Mouse (Mus musculus): Measurements from ENCODE around the gene Lypd3.
A peak's percentile ranks its signal among the peaks of the same experiment; 100 is the strongest.

GRCm38 (mm10) chr7:24591735-24592134 lies 44.6 kb upstream of the Lypd3 start:
- TF ChIP-seq MEF2A (IDR thresholded peaks at IDR 0.05; ENCODE audit: extremely low read depth, insufficient replicate concordance, low read depth, low read length, poor library complexity, severe bottlenecking) (no peak), GABPA (IDR thresholded peaks at IDR 0.05; ENCODE audit: low read depth, low read length) (no peak), POLR2A (IDR thresholded peaks at IDR 0.05; ENCODE audit: control insufficient read depth in 1 of 2, insufficient read depth in 1 of 2, low read depth in 1 of 2, low read length in 2 of 2, poor library complexity in 1 of 2) (no peak), ZMIZ1 (IDR thresholded peaks at IDR 0.05; ENCODE audit: low read depth, low read length) (no peak), MAX (IDR thresholded peaks at IDR 0.05; ENCODE audit: low read length) (no peak), CTCF (IDR thresholded peaks at IDR 0.05 in 2 of 3, conservative IDR thresholded peaks at IDR 0.05 in 1 of 3; ENCODE audit: control insufficient read depth in 1 of 3, insufficient read depth in 1 of 3, low read depth in 2 of 3, low read length in 3 of 3, poor library complexity in 1 of 3, severe bottlenecking in 1 of 3) (peak in 1 of 3 experiments; percentile 47; a peak in 3 of 6 replicates), ELF1 (IDR thresholded peaks at IDR 0.05; ENCODE audit: low read depth, low read length) (no peak), HCFC1 (IDR thresholded peaks at IDR 0.05; ENCODE audit: low read depth, low read length) (no peak), ZC3H11A (IDR thresholded peaks at IDR 0.05; ENCODE audit: low read depth, low read length) (peak; percentile 12; the same call in 1 of the 2 replicates), CHD1 (IDR thresholded peaks at IDR 0.05; ENCODE audit: low read depth, low read length) (no peak), MYC (IDR thresholded peaks at IDR 0.05; ENCODE audit: low read depth, low read length) (no peak), EP300 (IDR thresholded peaks at IDR 0.05; ENCODE audit: low read depth in 1 of 2, low read length in 2 of 2) (0 out of 4 replicates have a peak, but pooled peaks of 1 of the 2 experiments have one; percentile 11)

Measured in MEL (cell line).